Mouse (Mus musculus): ENCODE results near the gene 4930432M17Rik. TPM values are rescaled to one million over a fixed set of nuclear protein-coding genes. Genes with fewer than 3 reads are reported as not detected.

The 4930432M17Rik gene
- polyA plus RNA-seq, 1 experiment from 2014 or later, result not detected

DNA sequence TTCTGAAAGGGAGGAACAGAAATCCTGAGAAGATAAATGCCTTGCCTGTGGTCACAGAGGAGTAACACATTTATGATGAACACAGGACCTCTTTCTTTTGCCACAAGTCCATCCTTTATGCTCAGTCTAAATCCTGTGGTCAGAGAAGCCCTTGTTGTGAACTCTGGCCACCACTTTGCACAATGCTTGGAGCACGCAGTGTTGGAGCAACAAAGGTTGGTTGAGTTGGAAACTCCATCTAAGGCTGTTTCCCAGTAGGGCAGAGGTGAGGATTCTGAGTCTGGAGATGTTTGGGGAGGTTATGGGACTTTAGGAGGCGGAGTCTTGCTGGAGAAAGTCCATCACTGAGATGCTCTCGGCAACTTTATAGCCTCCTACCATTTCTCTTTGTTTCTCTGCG, 36.5 kb downstream of the 4930432M17Rik start:
- no peak for DNase-seq (ENCODE audit: low spot score)

DNA sequence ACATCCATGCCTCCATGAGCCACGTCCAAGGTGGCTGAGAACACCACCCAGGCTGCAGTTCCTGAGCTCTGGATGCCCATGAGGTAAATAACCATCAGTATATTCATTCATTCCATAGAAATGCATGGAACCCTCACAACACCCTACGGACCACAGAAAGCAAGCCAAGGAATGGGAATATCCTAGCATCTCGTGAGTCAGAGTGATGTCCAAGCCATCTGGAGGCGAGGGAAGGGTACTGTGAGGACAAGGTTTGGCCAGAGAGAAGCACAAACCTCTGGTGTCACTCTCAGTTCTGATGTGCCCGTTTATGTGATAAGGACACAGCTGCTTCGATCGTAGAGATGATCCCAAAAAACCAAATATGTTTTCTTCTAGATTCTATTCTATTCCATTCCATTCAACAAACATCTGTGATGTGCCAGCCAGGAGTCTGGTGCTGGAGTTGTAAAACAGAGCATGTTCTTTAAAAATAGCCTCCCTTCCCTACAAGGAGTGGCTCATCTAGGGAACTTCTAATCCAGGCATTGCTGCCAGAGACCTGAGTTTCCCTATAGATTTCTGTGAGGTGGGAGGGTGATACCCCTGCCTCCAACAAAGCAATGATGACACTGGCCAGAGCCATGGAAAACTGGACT, 40.5 kb downstream of the 4930432M17Rik start:
- DNase-seq (ENCODE audit: low spot score), result no peak

DNA sequence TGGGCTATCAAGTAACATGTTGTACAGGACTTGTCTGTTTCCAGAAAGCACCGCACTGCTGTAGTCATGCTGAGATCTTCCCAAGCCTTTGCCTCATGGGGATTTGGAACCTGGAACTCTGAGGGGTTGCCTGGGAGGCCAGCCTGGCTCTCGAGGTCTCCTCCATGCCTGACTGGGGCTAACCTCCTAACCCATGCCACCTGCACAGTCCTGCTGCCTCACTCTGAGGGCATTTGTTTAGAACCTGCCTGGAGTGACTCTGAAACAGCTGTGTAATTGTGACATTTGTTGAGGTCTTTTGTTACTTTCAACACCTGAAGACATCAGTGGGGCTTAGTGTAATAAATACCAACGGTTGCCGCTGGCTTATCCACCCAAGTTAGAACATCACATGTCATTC, 41.7 kb downstream of the 4930432M17Rik start:
- no peak for DNase-seq (ENCODE audit: low spot score)

DNA sequence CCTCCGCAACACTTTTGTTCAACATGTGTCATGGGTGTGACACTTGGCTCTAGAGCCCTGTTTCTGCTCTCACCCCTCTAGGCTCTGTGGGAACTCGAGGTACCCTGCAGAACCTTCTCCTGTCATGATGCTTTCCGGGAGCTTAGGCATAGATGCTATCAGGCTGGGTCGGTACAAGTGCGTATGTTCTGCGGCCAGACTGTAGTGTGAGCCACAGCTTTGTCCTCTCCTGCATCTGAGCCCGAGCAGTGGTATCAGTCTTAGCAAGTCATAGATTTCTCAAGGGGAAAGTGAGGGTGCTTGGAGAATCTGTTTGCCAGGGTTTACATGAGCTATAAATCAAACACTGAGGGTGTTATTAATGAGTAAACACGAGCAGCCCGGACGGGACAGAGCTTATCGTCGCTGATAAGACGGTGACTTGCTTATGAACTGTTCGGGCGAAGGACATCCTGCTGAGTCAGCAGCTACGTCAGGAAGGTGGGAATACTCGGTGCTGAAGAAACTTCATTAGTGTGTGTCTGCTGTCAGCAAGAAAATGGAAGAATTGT, 42.7 kb downstream of the 4930432M17Rik start:
- DNase-seq (ENCODE audit: low spot score), result no peak

DNA sequence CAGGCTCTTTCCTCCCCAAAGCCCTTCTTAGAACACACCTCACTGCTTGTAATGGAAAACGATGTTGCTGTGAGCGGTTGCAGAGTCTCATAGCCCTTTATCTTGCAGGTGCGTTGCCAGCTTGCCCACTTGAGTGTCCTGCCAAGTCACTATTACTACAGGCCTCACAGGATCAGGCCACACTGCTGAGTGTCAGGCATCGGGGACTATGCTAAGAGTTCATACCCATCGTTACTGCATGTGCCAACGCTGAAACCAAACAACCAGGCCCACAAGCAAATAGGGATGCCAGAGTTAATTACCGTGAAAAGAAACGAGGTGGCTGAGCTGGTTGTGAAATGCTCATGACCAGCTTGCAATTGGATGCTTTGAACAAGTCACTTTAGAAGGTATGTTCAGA, 43.3 kb downstream of the 4930432M17Rik start:
- DNase-seq (ENCODE audit: low spot score), result no peak

DNA sequence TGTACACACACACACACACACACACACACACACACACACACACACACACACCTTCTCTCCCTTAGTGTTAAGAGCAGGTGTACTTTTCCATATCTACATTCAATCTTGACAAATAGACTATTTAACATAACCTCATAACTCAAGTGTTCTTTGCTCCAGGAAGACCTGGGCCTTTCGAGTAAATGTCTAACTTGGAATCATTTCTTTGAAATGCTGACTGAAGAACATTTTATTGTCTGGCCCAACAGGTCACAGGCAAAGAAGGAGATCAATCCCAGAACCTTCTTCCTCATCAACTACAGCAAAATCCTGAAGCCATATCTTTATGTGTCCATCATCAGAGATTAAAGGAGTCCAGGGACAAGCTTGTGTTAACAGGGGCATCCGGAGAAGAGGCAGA, 43.9 kb downstream of the 4930432M17Rik start:
- DNase-seq (ENCODE audit: low spot score), result no peak

DNA sequence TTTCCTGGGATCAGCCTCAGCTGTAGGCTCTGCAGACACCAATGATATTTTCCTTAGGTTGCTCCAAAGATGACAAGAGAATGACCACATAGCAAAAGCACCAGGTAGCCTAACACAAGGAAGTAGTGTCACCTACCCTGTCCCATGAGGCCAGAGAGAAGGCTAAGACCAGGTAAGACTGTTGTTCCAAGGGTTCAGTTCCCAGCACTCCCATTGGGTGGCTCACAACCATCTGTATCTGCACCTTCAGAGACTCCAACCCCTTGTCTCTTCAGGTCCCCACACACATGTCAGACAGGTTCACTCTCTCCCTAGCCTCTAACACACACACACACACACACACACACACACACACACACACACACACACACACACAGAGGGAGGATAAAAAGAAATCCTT, 44.8 kb downstream of the 4930432M17Rik start:
- DNase-seq (ENCODE audit: low spot score), result no peak

DNA sequence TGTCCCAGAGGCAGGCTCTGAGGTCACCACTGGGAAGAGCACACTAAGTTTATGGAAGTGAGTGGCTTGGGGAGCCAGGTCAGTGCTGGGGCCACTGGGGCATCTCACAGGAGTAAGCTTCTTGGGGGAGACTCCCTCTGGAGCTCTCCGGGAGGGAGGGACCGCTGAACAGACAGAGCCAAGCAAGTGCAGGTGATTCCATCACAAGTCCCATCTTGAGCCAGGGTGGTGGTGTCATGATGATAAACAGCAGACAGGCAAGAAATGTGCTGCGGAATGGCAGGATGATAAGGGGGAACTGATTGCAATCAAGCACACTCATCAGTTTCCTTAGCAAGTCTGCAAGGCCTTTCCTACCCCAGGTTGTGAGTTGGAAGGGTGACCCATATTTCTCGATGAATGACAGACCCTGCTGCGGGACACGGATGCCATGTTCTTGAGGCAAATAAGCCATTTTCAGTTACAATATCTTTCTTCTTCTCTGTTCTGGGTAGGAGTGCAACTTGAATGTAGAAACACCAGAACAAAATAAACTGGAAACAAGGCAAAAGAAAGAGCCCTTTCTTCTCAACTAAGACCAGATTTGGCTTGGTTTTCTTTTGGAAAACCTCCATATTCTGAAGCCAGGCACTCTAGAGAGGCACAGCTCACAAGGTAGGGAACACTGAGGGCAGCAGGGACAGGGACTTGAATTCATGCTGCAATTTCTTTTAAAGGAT, 45.3 kb downstream of the 4930432M17Rik start:
- DNase-seq (ENCODE audit: low spot score), result no peak

DNA sequence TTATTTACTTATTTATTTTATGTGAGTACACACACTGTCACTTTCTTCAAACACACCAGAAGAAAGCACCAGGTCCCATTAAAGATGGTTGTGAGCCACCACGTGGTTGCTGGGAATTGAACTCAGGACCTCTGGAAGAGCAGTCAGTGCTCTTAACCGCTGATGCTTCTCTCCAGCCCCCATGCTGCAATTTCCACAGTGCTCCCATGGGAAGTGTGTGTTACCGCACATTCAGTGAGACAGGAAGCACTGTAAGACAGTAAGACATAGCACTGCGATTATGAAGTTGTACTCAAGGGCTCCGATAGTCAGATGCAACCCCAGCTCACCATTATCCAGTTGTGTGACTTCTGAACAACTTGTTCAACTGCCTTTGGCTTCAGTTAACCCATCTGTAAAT, 45.9 kb downstream of the 4930432M17Rik start:
- no peak for DNase-seq (ENCODE audit: low spot score)

DNA sequence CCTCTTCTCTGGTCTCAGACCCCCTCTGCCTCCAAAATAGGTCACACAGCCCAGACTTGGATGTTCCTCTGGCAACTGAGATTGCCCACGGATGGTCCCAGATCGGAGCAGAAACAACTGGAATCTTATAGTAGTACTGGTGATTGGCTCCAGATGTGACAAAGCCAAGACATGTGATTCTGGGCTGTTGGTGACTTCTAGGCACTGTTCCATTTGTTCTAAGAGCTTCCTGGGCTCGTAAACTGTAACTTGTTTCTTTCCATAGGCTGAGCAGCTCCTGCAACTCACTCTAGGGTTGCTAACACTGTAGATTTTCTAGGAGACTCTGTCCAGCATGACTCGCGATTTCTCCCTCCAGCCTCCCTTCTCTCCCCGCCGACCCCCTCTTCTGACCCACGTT, 48.1 kb downstream of the 4930432M17Rik start:
- DNase-seq (ENCODE audit: low spot score), result no peak

DNA sequence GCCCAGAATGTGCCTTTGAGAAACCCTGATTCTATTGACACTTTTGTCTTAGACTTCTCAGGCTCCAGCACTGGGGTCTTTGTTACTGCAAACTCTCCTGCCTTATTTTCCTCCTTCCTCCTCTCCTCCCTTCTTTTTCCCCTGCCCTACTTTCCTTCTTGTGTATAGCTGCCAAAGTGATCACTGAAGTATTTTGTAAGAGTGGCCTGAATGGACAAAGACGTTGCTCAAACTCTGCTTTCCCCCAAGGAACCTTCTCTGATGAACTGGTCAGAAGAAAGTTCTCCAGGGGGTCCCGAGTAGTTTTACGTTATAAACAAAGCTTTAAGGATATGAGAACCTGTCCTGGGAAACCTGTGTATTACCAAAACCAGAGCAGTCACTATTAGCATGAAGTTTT, 49.1 kb downstream of the 4930432M17Rik start:
- no peak for DNase-seq (ENCODE audit: low spot score)

DNA sequence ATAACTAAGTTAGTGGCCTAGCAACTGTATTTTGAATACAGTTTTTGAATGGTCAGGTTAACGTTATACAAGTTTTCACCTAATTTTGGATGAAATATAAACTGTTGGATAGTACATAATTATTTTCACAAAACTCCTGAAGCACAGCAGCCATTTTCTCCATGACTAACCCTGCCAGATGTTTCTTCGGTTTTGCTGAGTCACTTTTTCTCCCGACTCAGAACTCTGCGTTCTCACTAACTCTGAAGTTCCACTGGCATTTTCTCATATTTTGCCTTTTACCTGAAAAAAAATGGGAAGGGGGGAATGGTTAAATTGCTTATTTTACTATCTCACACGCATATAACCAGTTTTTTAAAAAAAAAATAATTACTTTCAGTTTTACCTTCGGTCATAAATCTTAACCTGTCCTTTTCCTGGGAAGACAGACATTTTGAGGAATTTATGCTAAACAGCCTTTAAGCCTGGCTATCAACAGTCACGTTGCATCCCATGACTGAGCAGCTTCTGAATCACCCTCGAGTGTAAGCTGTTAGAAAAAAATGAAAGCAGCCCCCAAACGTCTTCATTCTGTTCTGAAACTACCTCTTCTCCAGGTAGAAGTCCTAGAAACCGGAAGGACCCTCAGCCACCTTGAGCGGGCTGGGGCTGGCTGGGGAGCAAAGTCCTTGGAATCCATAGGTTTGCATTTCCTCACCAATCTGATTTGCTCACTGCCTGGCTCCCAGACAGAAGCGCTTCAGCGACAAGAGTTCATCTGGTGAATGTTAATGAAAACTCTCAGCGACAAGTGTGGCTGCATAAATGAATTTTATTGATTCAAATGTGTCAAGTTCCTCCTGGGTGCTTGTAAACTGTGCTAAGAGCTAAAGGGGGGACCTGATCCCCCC, 50.5 kb downstream of the 4930432M17Rik start:
- no peak for DNase-seq (ENCODE audit: low spot score)

DNA sequence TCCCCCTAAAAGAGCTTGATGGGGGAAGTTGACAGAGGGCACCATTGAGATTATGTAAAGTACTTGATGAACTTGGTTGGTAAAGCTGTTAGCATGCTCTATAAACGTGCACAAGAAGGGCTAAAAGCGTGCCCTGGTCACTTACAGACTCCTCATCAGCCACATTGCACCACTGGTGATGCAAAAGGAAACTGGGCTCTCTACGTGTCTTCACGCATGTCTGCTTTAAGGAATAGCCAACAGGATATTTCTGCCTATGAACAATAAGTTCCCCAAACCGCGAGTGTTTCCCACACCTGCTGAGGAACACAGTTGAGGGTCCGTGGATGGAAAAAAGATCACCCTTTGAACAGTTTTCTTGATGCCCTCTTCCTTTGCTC, 51.1 kb downstream of the 4930432M17Rik start:
- DNase-seq (ENCODE audit: low spot score), result no peak

DNA sequence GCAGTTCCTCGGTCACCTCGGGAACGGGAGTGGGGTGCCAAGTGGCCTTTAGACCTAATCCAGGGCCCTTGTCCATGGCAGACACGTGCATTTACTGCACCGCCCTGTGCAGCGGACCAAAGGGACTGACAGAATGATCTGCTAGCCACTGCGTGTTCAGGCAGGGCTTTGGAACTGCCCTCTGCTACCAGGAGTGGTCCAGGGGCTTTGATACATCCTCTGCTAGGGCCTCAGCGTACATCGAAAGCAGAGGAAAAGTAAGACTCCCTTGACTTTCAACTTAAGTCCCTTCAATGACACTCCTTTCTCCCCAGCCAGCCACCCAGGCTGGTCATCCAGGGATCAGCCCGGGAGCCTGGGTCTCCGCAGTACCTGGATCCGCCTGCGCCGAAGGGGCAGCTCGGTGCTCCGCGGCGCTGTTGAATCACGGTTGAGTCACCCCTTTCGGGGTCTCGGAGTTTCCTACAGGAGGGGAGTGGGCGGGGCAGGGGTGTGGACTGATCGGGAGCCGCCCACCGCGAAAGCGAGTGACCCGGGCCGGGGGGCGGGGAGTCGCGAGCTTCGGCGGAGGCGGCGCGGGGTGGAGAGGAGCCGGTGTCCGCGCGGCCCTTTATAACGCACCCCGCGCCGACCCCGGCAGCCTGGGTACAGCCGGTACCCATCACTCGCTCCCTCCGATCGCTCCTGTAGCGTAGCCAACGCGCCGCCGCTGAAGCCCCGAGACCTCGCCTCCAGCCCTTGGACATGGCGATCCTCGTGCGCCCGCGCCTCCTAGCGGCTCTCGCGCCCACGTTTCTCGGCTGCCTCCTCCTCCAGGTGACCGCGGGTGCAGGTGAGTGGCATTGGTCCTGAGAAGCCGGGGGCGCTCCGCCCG, 52.6 kb downstream of the 4930432M17Rik start, which contains the start of gene F3:
Gene F3, plus strand, starts transcription at position 567 of the 874 bp plus-strand sequence.
- peak; percentile 37 for DNase-seq (ENCODE audit: low spot score)

DNA sequence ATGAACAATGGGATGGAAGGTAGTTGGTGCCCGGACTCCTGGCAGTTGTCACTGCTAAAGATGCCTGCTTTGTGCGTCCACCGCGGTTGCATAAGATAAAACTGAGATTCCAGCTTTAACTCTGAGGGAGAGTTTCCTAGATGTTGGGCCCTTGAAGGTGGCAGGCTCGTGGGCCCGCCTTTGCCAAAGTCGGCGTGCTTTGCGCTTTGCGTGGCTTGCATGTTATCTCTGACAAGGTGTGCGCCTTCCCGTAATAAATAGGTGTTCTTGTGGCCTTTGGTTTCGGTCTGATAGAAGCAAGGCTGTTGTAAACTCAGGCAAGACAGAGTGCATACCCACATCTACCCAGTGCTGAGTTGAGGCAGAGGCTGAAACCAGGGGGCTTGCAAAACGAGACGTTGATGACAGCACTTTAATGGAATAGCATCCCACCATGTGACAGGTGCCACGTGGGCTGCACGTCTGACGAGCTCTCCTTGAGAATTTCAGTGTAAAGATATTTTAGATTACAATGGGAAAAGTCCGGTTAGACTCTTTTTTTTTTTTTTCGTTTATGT, 53.5 kb downstream of the 4930432M17Rik start:
- DNase-seq (ENCODE audit: low spot score), result no peak

DNA sequence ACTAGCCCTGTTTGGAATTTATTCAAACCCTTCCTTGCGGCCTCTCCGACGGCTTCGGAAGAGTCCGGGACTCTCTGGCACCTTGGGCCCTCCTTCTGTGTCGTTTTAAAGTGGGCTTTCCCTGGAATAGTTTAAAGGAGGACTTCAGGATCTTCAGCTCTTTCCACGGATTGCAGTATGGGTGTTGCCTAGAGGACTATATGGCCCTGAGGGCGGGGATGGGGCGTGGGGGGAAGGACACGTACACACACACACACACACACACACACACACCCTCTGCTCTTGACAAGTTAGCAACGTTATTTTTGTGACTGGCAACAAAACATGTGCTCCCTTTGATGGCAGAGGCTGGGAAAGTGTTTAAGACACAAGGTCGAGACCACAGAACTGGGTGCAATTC, 54.0 kb downstream of the 4930432M17Rik start:
- DNase-seq (ENCODE audit: low spot score), result no peak

DNA sequence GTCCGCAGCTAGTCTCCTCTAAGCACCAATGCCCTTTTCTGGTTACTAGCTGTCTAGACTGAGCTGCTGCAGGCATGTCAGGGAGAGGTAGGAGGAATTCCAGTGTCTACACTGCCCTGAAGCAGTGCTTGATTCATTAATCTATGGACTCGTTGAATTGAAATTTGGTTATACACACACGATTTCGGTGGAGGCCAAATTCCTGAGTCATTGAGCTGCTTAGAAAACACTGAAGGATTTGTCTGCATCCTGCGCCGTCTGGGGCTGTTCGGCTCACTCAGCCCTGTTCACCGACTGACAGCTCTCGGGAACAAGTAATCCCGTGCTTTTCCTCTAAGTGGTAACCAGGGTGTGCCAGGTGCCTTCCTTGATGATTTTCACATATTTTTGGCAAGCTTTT, 55.1 kb downstream of the 4930432M17Rik start:
- no peak for DNase-seq (ENCODE audit: low spot score)

DNA sequence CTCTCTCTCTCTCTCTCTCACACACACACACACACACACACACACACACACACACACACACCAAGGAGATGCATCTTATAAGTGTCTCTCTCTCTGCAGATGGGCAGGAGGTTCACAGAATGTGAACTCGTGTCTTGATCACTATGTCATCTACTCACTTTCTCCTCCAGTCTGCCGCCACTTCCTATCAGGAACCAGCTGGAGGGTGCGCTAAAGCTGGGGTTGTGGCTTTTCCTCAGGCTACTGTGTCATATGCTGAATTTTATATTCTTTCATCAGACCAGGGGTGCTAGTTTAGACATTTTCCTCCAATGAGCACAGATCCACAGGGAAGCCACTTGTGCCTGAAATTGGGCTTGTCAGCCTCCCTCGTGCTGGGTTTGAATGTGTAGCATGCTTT, 59.1 kb downstream of the 4930432M17Rik start:
- no peak for DNase-seq (ENCODE audit: low spot score)

Measured in thymus, postnatal 0 days (tissue).